Mouse (Mus musculus) gastrocnemius, postnatal 4 days (tissue): ENCODE data around the gene Axl. TPM values are rescaled to one million over a fixed set of nuclear protein-coding genes. Genes with fewer than 3 reads are reported as not detected.

ENCODE experiments used
- DNase-seq, 2 experiments: peaks; one replicate each; pipeline ENCODE4 v3.0.0; 2021 to 2022; ENCODE audit warnings: low spot score in 2 of 2, mixed read lengths in 2 of 2
- microRNA-seq: library from miRNA; unstranded; fragments of <30 nt; microRNA quantifications from one replicate; pipeline ENCODE4 v1.2.0, GENCODE M21; 2021
- total RNA-seq, 2 experiments: library from RNA; stranded (reverse); gene quantifications; 2 replicates each; pipeline ENCODE4 v1.2.3; 2021

Axl gene
- total RNA-seq, 2 experiments from 2014 or later: 172 to 194 TPM

- DNase-seq: peak in 1 of 2 experiments; percentile 6
Measured at GRCm38 (mm10) chr7:25712801-25713200, 75.7 kb downstream of the Axl start.

- peak in 1 of 2 experiments; percentile 19 for DNase-seq
Measured at GRCm38 (mm10) chr7:25711731-25712197, 76.7 kb downstream of the Axl start.

- DNase-seq: peak in 1 of 2 experiments; percentile 9
Measured at GRCm38 (mm10) chr7:25711165-25711564, 77.3 kb downstream of the Axl start.

- peak in 1 of 2 experiments; percentile 15 for DNase-seq
Measured at GRCm38 (mm10) chr7:25710519-25711130, 77.9 kb downstream of the Axl start.

GRCm38 (mm10) chr7:25709961-25710360 lies 78.5 kb downstream of the Axl start:
- DNase-seq: peak in 1 of 2 experiments; percentile 30

GRCm38 (mm10) chr7:25707581-25708292 lies 80.8 kb downstream of the Axl start:
- no peak for DNase-seq

Small RNAs within 50 kb of the gene (microRNA-seq; reads per million reads assigned to microRNA genes)
- not detected for gene Gm24865

Other genes starting within 250 kb of the Axl start
- gene Ceacam2, start 248.8 kb downstream of the Axl start, total RNA-seq: 1 to 10 TPM in 1 of 2 experiments, under 1 TPM in 1; 0.47 to 1.3 TPM
- not detected for gene Erich4, start 172.8 kb downstream of the Axl start, total RNA-seq
- 10 to 100 TPM; 20.1 to 23.1 TPM for gene Dmac2, start 169.3 kb downstream of the Axl start, total RNA-seq
- 1 to 10 TPM; 4.2 to 4.8 TPM for gene B3gnt8, start 162.1 kb downstream of the Axl start, total RNA-seq
- 10 to 100 TPM; 55.6 to 55.8 TPM for gene Bckdha, start 129.7 kb downstream of the Axl start, total RNA-seq
- gene Exosc5, start 129.5 kb downstream of the Axl start, total RNA-seq: 10 to 100 TPM; 24.5 to 25.7 TPM
- gene Tmem91, start 113.5 kb downstream of the Axl start, total RNA-seq: not detected
- 10 to 100 TPM; 12.1 to 12.9 TPM for gene B9d2, start 107.9 kb downstream of the Axl start, total RNA-seq
- gene Tgfb1, start 101.7 kb downstream of the Axl start, total RNA-seq: 10 to 100 TPM; 21.4 to 24.6 TPM
- 10 to 100 TPM; 34.5 to 39.4 TPM for gene Ccdc97, start 69.6 kb downstream of the Axl start, total RNA-seq
- 100 to 1,000 TPM; 131 to 132 TPM for gene Hnrnpul1, start 33.9 kb downstream of the Axl start, total RNA-seq
- under 1 TPM; 0.57 to 0.69 TPM for gene Cyp2s1, start 28.2 kb upstream of the Axl start, total RNA-seq
- gene Cyp2b10, start 108.9 kb upstream of the Axl start, total RNA-seq: not detected